ENCODE assay signal across 12 mouse cellular contexts in the genomic region with DNA sequence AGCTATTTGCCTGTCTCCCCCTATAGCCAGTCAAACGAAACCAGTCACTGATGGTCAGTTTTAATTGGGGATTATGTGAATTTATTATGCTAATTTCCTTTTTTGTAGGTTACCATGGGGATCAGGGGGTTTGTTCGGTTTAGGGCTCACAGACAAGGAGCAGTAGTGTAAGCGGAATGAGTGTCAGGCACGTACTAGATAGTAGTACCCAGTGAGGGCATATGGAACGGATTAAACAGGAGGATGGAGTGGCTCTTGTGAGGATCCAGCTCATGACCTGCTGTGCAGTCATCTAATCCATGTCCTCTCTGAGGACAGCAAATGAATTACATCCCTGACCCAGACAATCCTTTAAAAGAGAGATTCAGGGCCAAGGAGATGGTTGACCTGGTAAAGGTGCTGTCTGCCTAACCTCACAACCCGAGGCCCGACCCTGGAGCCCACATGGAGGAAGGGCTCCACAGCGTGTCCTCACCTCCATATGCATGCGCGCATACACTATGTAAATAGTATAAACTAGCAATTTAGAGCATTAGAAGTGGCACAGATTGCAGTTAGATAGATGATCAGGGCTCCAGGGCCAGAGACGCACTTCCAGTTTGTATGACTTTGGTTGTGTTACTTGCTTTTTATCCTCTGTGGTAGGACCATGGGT.
A peak's percentile ranks its signal among the peaks of the same experiment; 100 is the strongest.
DNase-seq lines count a peak whose midpoint lies in the region; ATAC-seq and TF ChIP-seq lines count a peak whose summit lies in the region.
"Had no signal": no experiment of that assay in that cellular context is flagged by ENCODE, and none has a peak within 500 bp of the region (broad histone marks: within the 10 kb centered on the region; RNA-seq: fewer than 3 reads in every experiment).

No protein-coding gene starts in this region.

- peak overlapping the region; percentile 35 for H3K4me3 ChIP-seq in megakaryocyte, embryonic 14.5 days (replicated peaks)
- no peak overlapping the region for H3K4me3 ChIP-seq in hindbrain, embryonic 12.5 days
- no peak overlapping the region for H3K4me3 ChIP-seq in midbrain, embryonic 15.5 days
- H3K4me3 ChIP-seq in left cerebral cortex, adult 2 months = no peak overlapping the region

- H3K9me3 ChIP-seq in megakaryocyte, embryonic 14.5 days = peaks cover 6% of the 10 kb centered on the region; the same call in 1 of the 2 replicates
- 0 out of 2 replicates have a peak, but pooled peaks cover 6% of the 10 kb centered on the region for H3K9me3 ChIP-seq in hindbrain, embryonic 12.5 days (replicated peaks)
- no peaks in the 10 kb centered on the region for H3K9me3 ChIP-seq in midbrain, embryonic 15.5 days

- WGBS in hindbrain, embryonic 12.5 days = 63% methylated on average over 11 of the region's 11 CpGs
- 48% methylated on average over 11 of the region's 11 CpGs for WGBS in midbrain, embryonic 15.5 days

- ATAC-seq in megakaryocyte, adult 5-6 weeks (ENCODE audit: poor library complexity, severe bottlenecking) = no peak
- peak; percentile 79 for ATAC-seq in hindbrain, embryonic 12.5 days (ENCODE audit: low FRiP score)
- peak; percentile 77 for ATAC-seq in midbrain, embryonic 15.5 days (replicated peaks)
- ATAC-seq in erythroid progenitor cell, adult 5-6 weeks (replicated peaks; ENCODE audit: low FRiP score, poor library complexity, severe bottlenecking) = no peak
- ATAC-seq: CD4-positive, CD25-positive, alpha-beta regulatory T cell, adult 4 months had no signal

- DNase-seq in urinary bladder, postnatal 36 days (ENCODE audit: low spot score in 2 of 2) = no peak
- DNase-seq in left cerebral cortex, adult 2 months (ENCODE audit: extremely low spot score in 1 of 2, low spot score in 2 of 2) = no peak
- DNase-seq: lung, postnatal 4 days; right cerebral cortex, postnatal 4 days had no signal

- peaks cover 14% of the 10 kb centered on the region for H3K27me3 ChIP-seq in megakaryocyte, embryonic 14.5 days (replicated peaks)
- no peaks in the 10 kb centered on the region for H3K27me3 ChIP-seq in hindbrain, embryonic 12.5 days
- no peaks in the 10 kb centered on the region for H3K27me3 ChIP-seq in midbrain, embryonic 15.5 days (replicated peaks)

- no peaks in the 10 kb centered on the region for H3K36me3 ChIP-seq in megakaryocyte, embryonic 14.5 days (replicated peaks; ENCODE audit: low read length)
- no peaks in the 10 kb centered on the region for H3K36me3 ChIP-seq in hindbrain, embryonic 12.5 days
- no peaks in the 10 kb centered on the region for H3K36me3 ChIP-seq in midbrain, embryonic 15.5 days (replicated peaks)

- intact Hi-C loops in left cerebral cortex, adult 2 months (cut with DNase I) = no loop called here

- H3K4me1 ChIP-seq in megakaryocyte, embryonic 14.5 days = peaks cover 32% of the 10 kb centered on the region
- H3K4me1 ChIP-seq in hindbrain, embryonic 12.5 days = peaks cover 18% of the 10 kb centered on the region
- peaks cover 22% of the 10 kb centered on the region for H3K4me1 ChIP-seq in midbrain, embryonic 15.5 days

- TF ChIP-seq CTCF in left cerebral cortex, adult 2 months (IDR thresholded peaks at IDR 0.05) = no peak

- H3K27ac ChIP-seq in hindbrain, embryonic 12.5 days = no peak overlapping the region
- H3K27ac ChIP-seq in midbrain, embryonic 15.5 days = peak overlapping the region; percentile 41; the same call in 1 of the 2 replicates
- no peak overlapping the region for H3K27ac ChIP-seq in left cerebral cortex, adult 2 months
- H3K27ac ChIP-seq: kidney, postnatal 0 days; liver, embryonic 14.5 days had no signal

- H3K9ac ChIP-seq in hindbrain, embryonic 12.5 days = no peak overlapping the region
- no peak overlapping the region for H3K9ac ChIP-seq in midbrain, embryonic 15.5 days
- H3K9ac ChIP-seq: liver, embryonic 14.5 days had no signal

- H3K4me2 ChIP-seq in hindbrain, embryonic 12.5 days (replicated peaks) = no peak overlapping the region
- H3K4me2 ChIP-seq in midbrain, embryonic 15.5 days = no peak overlapping the region

Comparison
In these comparisons a context has a peak if more than half of its experiments do, and no peak if none do; other contexts are left out.
1. ATAC-seq: peak in hindbrain, embryonic 12.5 days (single experiment) and midbrain, embryonic 15.5 days (single experiment); none in megakaryocyte, adult 5-6 weeks (single experiment) and erythroid progenitor cell, adult 5-6 weeks (single experiment).